Mouse (Mus musculus) stomach, postnatal 0 days (tissue): ENCODE data around the gene Rhoj. TPM values are rescaled to one million over a fixed set of nuclear protein-coding genes. Genes with fewer than 3 reads are reported as not detected.

ENCODE experiments used
- ATAC-seq: fragments of 200-750 bp; cut with Nextera tagmentation; 2 replicates; pipeline ENCODE4 v1.8.0; 2017; ENCODE audit not compliant: low FRiP score, low TSS enrichment
- DNase-seq: peaks from one replicate; pipeline ENCODE4 v3.0.0-alpha.2; 2016; ENCODE audit warnings: low spot score
- H3K27ac ChIP-seq: fragments of 300-500 bp; sonication (generic); replicated peaks from 2 replicates; pipeline ENCODE4 v1.5.1; 2014; ENCODE audit warnings: mild to moderate bottlenecking, control low read depth
- H3K27me3 ChIP-seq: fragments of 300-500 bp; sonication (generic); 2 replicates; pipeline ENCODE4 v1.6.1; 2014; ENCODE audit warnings: low read length; ENCODE audit not compliant: control insufficient read depth, insufficient read depth
- H3K36me3 ChIP-seq: fragments of 300-500 bp; sonication (generic); 2 replicates; pipeline ENCODE4 v1.6.1; 2014; ENCODE audit warnings: low read length, mixed read lengths; ENCODE audit not compliant: control insufficient read depth, insufficient read depth
- H3K4me1 ChIP-seq: fragments of 300-500 bp; sonication (generic); replicated peaks from 2 replicates; pipeline ENCODE4 v1.6.1; 2014; ENCODE audit warnings: antibody characterized with exemption; ENCODE audit not compliant: control insufficient read depth, insufficient read depth
- H3K4me2 ChIP-seq: fragments of 300-500 bp; sonication (generic); replicated peaks from 2 replicates; pipeline ENCODE4 v1.6.1; 2014; ENCODE audit warnings: low read depth, mild to moderate bottlenecking, control low read depth, moderate library complexity
- H3K4me3 ChIP-seq: fragments of 300-500 bp; sonication (generic); 2 replicates; pipeline ENCODE4 v1.5.1; 2014; ENCODE audit warnings: low read depth, low read length, control low read depth
- H3K9ac ChIP-seq: fragments of 300-500 bp; sonication (generic); 2 replicates; pipeline ENCODE4 v1.6.1; 2014; ENCODE audit warnings: mild to moderate bottlenecking, low read length, control low read depth, mixed read lengths
- H3K9me3 ChIP-seq: fragments of 300-500 bp; sonication (generic); 2 replicates; pipeline ENCODE4 v1.6.1; 2016; ENCODE audit warnings: low read length; ENCODE audit not compliant: control insufficient read depth
- CTCF ChIP-seq: IDR thresholded peaks from 2 replicates; pipeline ENCODE4 v1.5.1; 2016; ENCODE audit warnings: antibody characterized with exemption, low read depth, mild to moderate bottlenecking, moderate library complexity
- EP300 ChIP-seq: optimal IDR thresholded peaks from 2 replicates; pipeline ENCODE3; 2016; ENCODE audit warnings: antibody characterized with exemption
- WGBS: fragments of 180-500 bp; shearing (Covaris S2); extraction: QIAGEN DNeasy Blood & Tissue Kit; methylation state at CpG from one replicate; pipeline ENCODE4 v1.1.7; 2014; 5-methylcytosine and 5-hydroxymethylcytosine counted together
- polyA plus RNA-seq: library from polyadenylated mRNA; unstranded; fragments of >200 nt; fragmentation: Nextera tagmentation; extraction: Ambion mirVana; gene quantifications from 2 replicates; pipeline ENCODE4 v1.2.1, GENCODE M21; 2015

The Rhoj gene
- polyA plus RNA-seq, 1 experiment from 2014 or later: 43.0 TPM

GRCm38 (mm10) chr12:75369418-75369851 lies 61.3 kb downstream of the Rhoj start:
- DNase-seq (no peak), ATAC-seq (peak; percentile 21; the same call in 1 of the 2 replicates)
- Histone ChIP-seq H3K4me1 (no peaks in the 10 kb centered on the region), H3K4me3 (no peak overlapping the region), H3K9ac (no peak overlapping the region), H3K36me3 (no peaks in the 10 kb centered on the region), H3K27ac (no peak overlapping the region), H3K9me3 (no peaks in the 10 kb centered on the region), H3K27me3 (no peaks in the 10 kb centered on the region), H3K4me2 (no peak overlapping the region)
- TF ChIP-seq EP300 (no peak), CTCF (no peak)
- WGBS: 51% methylated on average over 2 of the region's 2 CpGs

- WGBS: 89% methylated on average over 10 of the region's 10 CpGs
Measured at GRCm38 (mm10) chr12:75374437-75374836, 66.3 kb downstream of the Rhoj start.

DNA sequence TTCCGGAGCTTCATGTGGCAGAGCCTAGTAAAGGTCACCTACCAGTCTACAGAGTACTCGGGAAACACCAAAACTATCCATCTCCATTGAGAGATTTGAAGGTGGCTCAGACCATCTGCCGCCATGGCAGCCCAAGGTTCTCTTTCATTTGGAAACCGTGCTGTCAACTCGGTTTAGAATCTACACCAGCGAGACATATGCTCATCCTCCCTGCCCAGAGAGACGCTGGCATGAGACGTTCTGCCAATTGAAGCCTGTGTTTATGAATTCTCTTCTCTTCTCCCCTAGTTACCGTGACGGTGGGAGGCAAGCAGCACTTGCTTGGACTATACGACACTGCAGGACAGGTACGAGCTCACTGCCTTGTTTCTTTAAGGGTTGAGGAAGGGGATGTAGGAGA lies 66.9 kb downstream of the Rhoj start:
- DNase-seq: no peak
- TF ChIP-seq CTCF: no peak
- no peak for TF ChIP-seq EP300

More at GRCm38 (mm10) chr12:75374437-75374836, 66.3 kb downstream of the Rhoj start:
- Histone ChIP-seq H3K4me3 (no peak overlapping the region), H3K36me3 (no peaks in the 10 kb centered on the region), H3K4me1 (no peaks in the 10 kb centered on the region), H3K9ac (no peak overlapping the region), H3K27ac (no peak overlapping the region), H3K9me3 (no peaks in the 10 kb centered on the region), H3K4me2 (no peak overlapping the region), H3K27me3 (no peaks in the 10 kb centered on the region)
- TF ChIP-seq CTCF: no peak
- no peak for TF ChIP-seq EP300
- no peak for ATAC-seq
- no peak for DNase-seq

DNA sequence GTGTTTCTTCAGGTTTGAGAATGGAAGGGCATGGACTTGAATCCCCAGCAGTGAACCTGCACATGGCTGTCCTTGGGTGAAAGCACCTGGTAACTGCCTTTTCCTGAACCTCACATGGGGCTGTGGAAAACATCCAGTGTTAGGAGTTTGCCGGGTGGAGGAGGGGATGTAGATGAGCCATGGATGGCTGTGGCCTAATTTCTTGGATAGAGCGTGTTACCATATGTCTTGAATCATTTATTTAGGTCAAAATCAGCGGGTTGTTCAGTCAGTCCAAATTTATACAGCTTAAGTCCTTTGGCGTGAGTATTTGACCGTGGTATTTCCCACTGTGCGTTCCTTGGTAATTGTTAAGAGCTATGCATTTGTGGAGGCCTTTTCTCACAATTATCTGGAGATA lies 68.0 kb downstream of the Rhoj start:
- H3K36me3 ChIP-seq: no peaks in the 10 kb centered on the region
- H3K27me3 ChIP-seq: no peaks in the 10 kb centered on the region
- no peak overlapping the region for H3K9ac ChIP-seq
- no peak for TF ChIP-seq EP300
- ATAC-seq: no peak
- 58% methylated on average over 6 of the region's 6 CpGs for WGBS
- H3K4me1 ChIP-seq: no peaks in the 10 kb centered on the region
- no peak overlapping the region for H3K4me3 ChIP-seq
- H3K9me3 ChIP-seq: no peaks in the 10 kb centered on the region
- H3K4me2 ChIP-seq: no peak overlapping the region
- no peak overlapping the region for H3K27ac ChIP-seq
- DNase-seq: no peak

More for the DNA sequence above, 66.9 kb downstream of the Rhoj start:
- no peaks in the 10 kb centered on the region for H3K9me3 ChIP-seq
- no peaks in the 10 kb centered on the region for H3K27me3 ChIP-seq
- no peaks in the 10 kb centered on the region for H3K4me1 ChIP-seq
- no peak for ATAC-seq
- no peaks in the 10 kb centered on the region for H3K36me3 ChIP-seq
- no peak overlapping the region for H3K9ac ChIP-seq
- WGBS: 89% methylated on average over 12 of the region's 12 CpGs
- H3K4me2 ChIP-seq: no peak overlapping the region
- no peak overlapping the region for H3K4me3 ChIP-seq
- H3K27ac ChIP-seq: no peak overlapping the region

- TF ChIP-seq EP300: no peak
- TF ChIP-seq CTCF: no peak
- Histone ChIP-seq H3K4me3 (no peak overlapping the region), H3K9me3 (no peaks in the 10 kb centered on the region), H3K9ac (no peak overlapping the region), H3K27ac (no peak overlapping the region), H3K4me1 (no peaks in the 10 kb centered on the region), H3K27me3 (no peaks in the 10 kb centered on the region), H3K4me2 (no peak overlapping the region), H3K36me3 (no peaks in the 10 kb centered on the region)
- 90% methylated on average over 9 of the region's 9 CpGs for WGBS
- DNase-seq: no peak
- ATAC-seq: no peak
Measured at GRCm38 (mm10) chr12:75386731-75387130, 78.6 kb downstream of the Rhoj start.

- no peak for TF ChIP-seq EP300
- peak; percentile 18; the same call in 1 of the 2 replicates for TF ChIP-seq CTCF
- no peak for DNase-seq
- 70% methylated on average over 8 of the region's 8 CpGs for WGBS
- Histone ChIP-seq H3K9ac (no peak overlapping the region), H3K27ac (no peak overlapping the region), H3K36me3 (no peaks in the 10 kb centered on the region), H3K4me1 (no peaks in the 10 kb centered on the region), H3K4me2 (no peak overlapping the region), H3K9me3 (no peaks in the 10 kb centered on the region), H3K4me3 (no peak overlapping the region), H3K27me3 (no peaks in the 10 kb centered on the region)
- ATAC-seq: 0 out of 2 replicates have a peak, but pooled peaks have one; percentile 12
Measured at GRCm38 (mm10) chr12:75387156-75387555, 79.0 kb downstream of the Rhoj start.
